In genomic region chr4:87359483-87359882, GRCm38 (mm10) we compare ENCODE assay signal across 8 mouse cellular contexts.
DNase-seq lines count a peak whose midpoint lies in the region; ATAC-seq lines count a peak whose summit lies in the region.

No protein-coding gene starts in this region.

- no peaks in the 10 kb centered on the region for H3K9me3 ChIP-seq in midbrain, embryonic 10.5 days (replicated peaks)
- no peaks in the 10 kb centered on the region for H3K9me3 ChIP-seq in midbrain, embryonic 16.5 days (replicated peaks; ENCODE audit: control insufficient read depth, low read length, poor library complexity, severe bottlenecking)
- H3K9me3 ChIP-seq in heart, embryonic 13.5 days = no peaks in the 10 kb centered on the region
- no peaks in the 10 kb centered on the region for H3K9me3 ChIP-seq in forebrain, embryonic 16.5 days (ENCODE audit: control insufficient read depth, low read length)

- H3K4me2 ChIP-seq in midbrain, embryonic 16.5 days (ENCODE audit: low read length) = no peak overlapping the region
- H3K4me2 ChIP-seq in heart, embryonic 13.5 days = peak overlapping the region; percentile 44
- H3K4me2 ChIP-seq in forebrain, embryonic 16.5 days (ENCODE audit: low read length) = no peak overlapping the region

- no peak overlapping the region for H3K4me3 ChIP-seq in midbrain, embryonic 10.5 days
- H3K4me3 ChIP-seq in midbrain, embryonic 16.5 days (ENCODE audit: low read depth, low read length) = no peak overlapping the region
- H3K4me3 ChIP-seq in heart, embryonic 13.5 days = no peak overlapping the region
- H3K4me3 ChIP-seq in forebrain, embryonic 16.5 days (replicated peaks; ENCODE audit: low read length) = no peak overlapping the region

- no peak for ATAC-seq in midbrain, embryonic 16.5 days
- no peak for ATAC-seq in heart, embryonic 13.5 days (ENCODE audit: extremely low read depth, insufficient number of reproducible peaks, low FRiP score, low TSS enrichment)
- ATAC-seq in forebrain, embryonic 16.5 days = no peak
- no peak for ATAC-seq in activated CD4-positive, CD25-positive, alpha-beta regulatory T cell, adult 4 months

- no peaks in the 10 kb centered on the region for H3K27me3 ChIP-seq in midbrain, embryonic 10.5 days (ENCODE audit: low read depth, poor library complexity, severe bottlenecking)
- no peaks in the 10 kb centered on the region for H3K27me3 ChIP-seq in midbrain, embryonic 16.5 days (ENCODE audit: control insufficient read depth, insufficient read depth, low read depth, low read length)
- H3K27me3 ChIP-seq in heart, embryonic 13.5 days (replicated peaks) = no peaks in the 10 kb centered on the region
- H3K27me3 ChIP-seq in forebrain, embryonic 16.5 days (replicated peaks; ENCODE audit: control insufficient read depth, insufficient read depth, low read length) = no peaks in the 10 kb centered on the region

- H3K9ac ChIP-seq in midbrain, embryonic 16.5 days (ENCODE audit: low read depth, low read length) = no peak overlapping the region
- no peak overlapping the region for H3K9ac ChIP-seq in heart, embryonic 13.5 days
- no peak overlapping the region for H3K9ac ChIP-seq in forebrain, embryonic 16.5 days (replicated peaks; ENCODE audit: low read depth, low read length)

- DNase-seq in midbrain, embryonic 10.5 days (ENCODE audit: low spot score) = peak; percentile 31
- peak; percentile 57 to 66 for DNase-seq in cerebellum, adult 18-20 months
- DNase-seq in layer of hippocampus, adult 9-11 months = peak; percentile 52
- peak; percentile 63 to 69 for DNase-seq in lung, postnatal 4 days

- H3K27ac ChIP-seq in midbrain, embryonic 10.5 days (replicated peaks) = no peak overlapping the region
- H3K27ac ChIP-seq in midbrain, embryonic 16.5 days (ENCODE audit: low read length) = no peak overlapping the region
- no peak overlapping the region for H3K27ac ChIP-seq in heart, embryonic 13.5 days (replicated peaks)
- H3K27ac ChIP-seq in forebrain, embryonic 16.5 days (ENCODE audit: low read length) = no peak overlapping the region

- H3K4me1 ChIP-seq in midbrain, embryonic 10.5 days = peaks cover 5% of the 10 kb centered on the region; the same call in 1 of the 2 replicates
- no peaks in the 10 kb centered on the region; the same call in 1 of the 2 replicates for H3K4me1 ChIP-seq in midbrain, embryonic 16.5 days (ENCODE audit: control insufficient read depth, insufficient read depth, low read length)
- H3K4me1 ChIP-seq in heart, embryonic 13.5 days = no peaks in the 10 kb centered on the region
- H3K4me1 ChIP-seq in forebrain, embryonic 16.5 days (replicated peaks; ENCODE audit: control insufficient read depth, insufficient read depth, low read length) = no peaks in the 10 kb centered on the region

- H3K36me3 ChIP-seq in midbrain, embryonic 10.5 days = no peaks in the 10 kb centered on the region
- H3K36me3 ChIP-seq in midbrain, embryonic 16.5 days (ENCODE audit: control insufficient read depth, insufficient read depth, low read length) = no peaks in the 10 kb centered on the region
- H3K36me3 ChIP-seq in heart, embryonic 13.5 days = no peaks in the 10 kb centered on the region
- no peaks in the 10 kb centered on the region for H3K36me3 ChIP-seq in forebrain, embryonic 16.5 days (ENCODE audit: control insufficient read depth, insufficient read depth)

- 47% methylated on average over 9 of the region's 9 CpGs for WGBS in midbrain, embryonic 10.5 days
- WGBS in midbrain, embryonic 16.5 days = 58% methylated on average over 9 of the region's 9 CpGs
- 34% methylated on average over 9 of the region's 9 CpGs for WGBS in heart, embryonic 13.5 days
- WGBS in forebrain, embryonic 16.5 days = 47% methylated on average over 9 of the region's 9 CpGs
